Mouse (Mus musculus): ENCODE results near the gene Islr. TPM values are rescaled to one million over a fixed set of nuclear protein-coding genes. Genes with fewer than 3 reads are reported as not detected.
A peak's percentile ranks its signal among the peaks of the same experiment; 100 is the strongest.

The Islr gene
- polyA plus RNA-seq, 1 experiment from 2014 or later = 11.5 TPM

DNA sequence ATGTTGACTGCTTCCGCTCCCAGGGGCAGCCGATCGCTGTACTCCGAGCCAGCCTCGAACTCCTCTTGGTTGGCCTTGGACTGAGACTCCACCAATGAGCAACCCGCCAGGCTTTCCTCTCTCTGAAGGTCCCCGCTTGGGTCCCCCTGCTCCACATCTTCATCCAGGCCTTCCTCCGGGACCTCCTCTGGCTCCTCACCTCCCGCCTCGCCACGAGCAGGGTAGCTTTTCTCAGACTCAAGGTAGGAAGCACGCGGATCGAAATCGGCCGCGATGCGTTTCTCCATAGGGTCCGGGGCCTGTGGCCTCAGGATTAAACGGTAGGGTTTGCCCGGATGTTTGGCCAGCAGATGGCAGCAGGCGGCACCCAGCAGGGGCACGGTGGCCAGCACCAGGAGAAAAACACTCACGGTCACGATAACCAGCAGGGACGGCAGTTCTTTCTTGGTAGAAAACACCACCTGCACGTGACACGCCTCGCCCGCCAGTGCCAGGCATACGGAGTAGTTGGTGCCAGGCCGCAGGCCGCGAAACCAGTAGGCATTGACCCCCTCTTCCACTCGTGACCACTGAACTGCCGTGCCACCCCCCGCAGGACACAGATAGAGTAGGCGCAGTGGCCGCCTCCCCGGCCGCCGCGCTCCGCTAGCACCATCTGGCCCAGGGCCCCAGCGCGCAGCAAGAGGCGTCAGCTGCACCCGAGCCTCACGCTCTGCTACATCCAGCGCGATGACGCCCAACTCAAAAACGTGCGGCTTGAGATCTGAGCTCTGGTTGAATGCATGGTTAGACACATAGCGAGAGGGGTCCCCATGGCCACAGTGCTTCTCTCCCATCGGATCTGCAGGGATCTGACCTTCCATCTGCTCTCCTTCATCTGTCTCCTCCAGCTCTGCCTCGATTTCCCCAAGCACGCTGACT, 6.1 kb downstream of the Islr start:
- peak; percentile 15 for DNase-seq (ENCODE audit: low spot score)

DNA sequence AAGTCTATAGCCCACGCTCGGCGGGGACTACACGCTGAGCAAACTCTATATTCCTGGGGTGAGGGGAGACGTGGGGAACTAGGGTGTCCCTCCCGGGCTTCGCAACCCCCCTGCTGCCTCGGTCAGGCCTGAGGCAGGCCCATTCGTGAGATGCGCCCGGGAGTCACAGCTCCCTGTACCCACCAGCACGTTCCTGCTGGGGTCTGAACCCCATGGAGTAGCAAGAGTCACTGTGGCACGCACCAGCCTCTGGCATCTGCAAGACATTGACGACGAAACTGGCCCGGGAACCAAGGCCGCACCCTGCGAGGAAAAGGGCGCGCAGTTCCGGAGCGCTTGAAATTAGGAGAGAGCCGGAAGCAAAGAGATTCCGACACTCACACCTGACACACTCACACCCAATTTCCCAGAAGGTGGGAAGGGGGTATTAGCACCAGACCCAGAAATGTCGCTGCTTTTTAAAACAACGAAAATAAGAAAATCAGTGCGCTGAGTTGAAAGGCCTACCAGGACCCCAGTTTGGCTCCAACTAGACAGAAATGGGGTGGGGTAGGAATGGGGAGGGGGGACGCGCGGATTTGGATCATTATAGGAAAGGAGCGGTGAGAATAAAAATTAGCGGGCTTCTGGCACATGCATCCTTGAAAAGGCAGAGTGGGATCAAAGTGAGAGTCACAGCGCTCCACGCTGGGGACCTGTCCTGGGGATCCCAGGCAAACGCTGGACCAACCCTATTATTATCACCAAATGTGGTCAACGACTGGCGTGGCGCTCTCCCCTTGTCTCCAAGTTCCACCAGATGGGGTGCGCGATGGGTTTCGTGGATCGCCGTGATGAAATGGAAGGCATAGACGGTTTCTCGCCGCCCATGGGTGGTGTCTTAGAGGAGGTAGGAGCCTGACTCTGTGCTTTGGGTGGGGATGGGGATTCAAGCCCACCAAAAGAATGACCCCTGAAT, 7.2 kb downstream of the Islr start:
- no peak for DNase-seq (ENCODE audit: low spot score)

DNA sequence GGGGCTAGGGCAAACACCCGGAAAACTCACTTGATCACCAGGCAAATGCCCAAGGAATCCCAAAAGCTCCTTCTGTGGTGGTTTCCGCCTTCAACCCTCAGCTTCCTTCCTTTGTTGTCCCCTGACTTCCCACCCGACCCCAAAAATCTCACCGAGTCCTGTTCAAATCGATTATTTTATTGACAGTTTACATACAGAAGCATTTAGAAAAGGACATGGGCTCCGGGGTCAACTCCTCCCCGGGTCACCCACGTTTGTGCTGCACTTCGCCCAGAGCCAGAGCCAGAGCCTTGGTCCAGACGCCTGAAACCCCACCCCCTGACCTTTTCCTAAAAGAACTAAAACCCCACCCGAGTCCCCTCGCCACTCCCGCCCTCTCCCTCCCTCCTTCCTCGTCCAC, 8.0 kb downstream of the Islr start:
- no peak for DNase-seq (ENCODE audit: low spot score)

DNA sequence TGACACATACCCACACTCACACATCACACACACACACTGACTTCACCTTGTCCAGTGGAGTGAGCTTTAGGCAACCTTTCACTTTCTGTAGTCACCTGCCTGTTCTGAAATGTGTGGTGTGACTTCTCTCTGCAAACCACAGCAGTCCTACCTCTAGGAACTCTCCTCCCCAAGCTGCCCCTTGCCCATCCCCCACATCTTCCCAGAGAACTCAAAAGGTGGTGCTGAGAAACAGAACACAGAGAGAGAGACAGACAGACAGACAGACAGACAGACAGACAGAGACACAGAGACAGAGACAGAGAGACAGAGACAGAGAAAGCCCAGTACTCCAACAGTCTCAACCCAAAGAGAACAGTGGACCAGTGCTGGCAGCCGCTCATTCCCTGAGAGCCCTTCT, 8.4 kb downstream of the Islr start:
- DNase-seq (ENCODE audit: low spot score) = no peak

DNA sequence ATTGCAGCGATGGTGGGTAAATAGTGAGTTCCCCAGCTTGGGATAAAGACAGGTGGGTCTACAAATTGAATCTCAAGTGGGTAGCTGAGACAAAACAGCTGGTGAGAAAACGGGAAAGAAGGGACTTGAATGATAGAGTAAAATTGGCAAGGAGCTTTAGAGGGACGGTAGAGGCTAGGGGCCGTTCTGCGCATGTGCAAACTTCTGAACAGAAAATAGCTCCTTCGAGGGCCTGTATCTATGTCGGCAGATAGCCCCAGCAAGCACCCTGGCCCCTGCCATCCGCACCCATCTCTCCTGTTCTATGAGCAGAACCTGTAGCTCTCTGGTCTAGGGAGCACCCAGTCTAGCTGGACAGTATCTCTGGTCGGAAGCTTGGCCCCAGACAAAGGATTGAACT, 9.9 kb downstream of the Islr start:
- DNase-seq (ENCODE audit: low spot score) = no peak

DNA sequence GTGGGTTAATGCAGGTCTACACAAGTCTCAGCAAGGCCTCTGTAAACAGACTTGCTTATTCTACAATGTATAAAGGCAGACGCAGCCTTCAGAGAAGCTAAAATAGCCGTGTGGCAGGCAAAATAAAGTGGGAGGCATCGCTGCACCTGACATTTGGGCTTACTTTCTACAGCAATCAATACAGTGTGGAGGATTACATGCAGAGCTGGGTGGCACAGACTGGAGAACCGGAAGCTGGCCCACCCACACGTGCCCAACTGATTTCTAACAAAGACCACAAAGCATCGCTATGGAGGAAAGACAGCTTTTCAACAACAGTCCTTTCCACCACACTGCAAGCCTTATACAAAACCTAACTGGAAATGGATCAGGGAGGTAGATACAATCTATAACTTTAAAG, 19.6 kb downstream of the Islr start:
- DNase-seq (ENCODE audit: low spot score) = no peak

DNA sequence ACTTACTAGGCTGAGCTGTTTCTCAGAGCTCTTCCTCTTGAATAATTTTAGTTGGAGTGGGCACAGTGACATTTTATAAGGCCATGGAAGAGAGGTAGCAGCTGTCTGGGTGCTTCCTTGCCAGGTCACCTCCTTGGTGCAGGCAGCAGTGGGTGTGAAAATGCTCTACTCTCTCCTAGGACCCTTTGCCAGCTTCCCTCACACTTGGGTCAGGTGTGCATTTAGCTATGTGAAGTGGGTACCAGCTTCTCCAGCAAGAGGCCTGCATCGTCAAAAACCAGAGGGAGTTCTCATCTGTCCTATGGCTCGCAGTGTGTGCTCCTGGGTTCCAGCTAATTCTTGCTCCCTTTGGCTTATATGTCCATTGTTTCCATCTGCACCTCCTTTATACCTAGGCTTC, 24.7 kb downstream of the Islr start:
- DNase-seq (ENCODE audit: low spot score) = no peak

DNA sequence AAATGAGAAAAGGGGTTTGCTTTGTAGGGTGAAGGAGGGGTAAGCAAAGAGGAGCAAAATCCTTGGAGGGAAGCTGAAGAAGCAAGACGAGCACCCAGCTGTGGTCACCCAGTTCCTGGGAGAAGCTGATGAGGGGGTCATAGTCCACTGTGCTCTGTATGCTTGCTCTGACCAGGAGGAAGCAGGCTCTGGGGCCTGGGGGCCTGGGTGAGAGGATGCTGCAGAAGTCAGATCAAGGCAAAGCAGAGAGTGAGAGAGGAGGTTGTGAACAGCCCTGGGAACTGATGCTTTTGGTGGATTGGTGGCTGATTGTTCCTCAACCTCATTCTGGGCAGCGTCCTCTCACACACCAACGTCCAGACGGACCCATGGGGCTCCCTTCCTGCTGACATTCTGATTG, 26.9 kb downstream of the Islr start:
- DNase-seq (ENCODE audit: low spot score) = no peak

DNA sequence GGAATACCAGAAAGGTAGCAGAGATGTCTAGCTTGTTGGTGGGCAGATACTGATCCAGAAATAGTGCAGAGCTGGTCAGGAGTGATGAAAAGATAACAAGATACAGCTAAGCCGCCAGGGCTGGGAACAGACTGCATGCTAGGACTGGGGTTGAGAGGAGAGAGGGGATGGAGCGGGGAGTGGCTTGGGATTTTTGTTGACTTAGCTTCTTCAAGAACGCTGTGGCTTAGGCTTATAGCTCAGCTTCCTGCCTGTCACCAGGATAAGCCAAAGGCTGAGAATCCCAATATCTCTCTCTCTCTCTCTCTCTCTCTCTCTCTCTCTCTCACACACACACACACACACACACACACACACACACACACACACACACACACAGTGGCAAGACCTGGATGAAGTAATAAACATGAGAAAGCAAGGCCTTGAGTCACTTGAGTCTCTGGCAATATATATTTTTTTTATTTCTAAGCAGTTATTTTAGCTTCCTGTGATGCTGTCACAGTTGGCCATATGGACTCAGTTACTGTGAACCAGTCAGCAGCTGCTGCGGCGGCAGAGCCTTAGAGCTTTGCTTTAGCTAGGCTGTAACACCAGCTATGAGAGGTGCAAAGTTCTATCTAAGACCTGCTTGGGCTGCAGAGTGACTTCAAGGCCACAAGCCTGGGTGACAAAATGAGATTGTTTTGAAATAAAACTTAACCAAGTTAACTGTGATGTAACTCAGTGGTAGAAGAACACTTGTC, 28.2 kb downstream of the Islr start:
- DNase-seq (ENCODE audit: low spot score) = no peak

DNA sequence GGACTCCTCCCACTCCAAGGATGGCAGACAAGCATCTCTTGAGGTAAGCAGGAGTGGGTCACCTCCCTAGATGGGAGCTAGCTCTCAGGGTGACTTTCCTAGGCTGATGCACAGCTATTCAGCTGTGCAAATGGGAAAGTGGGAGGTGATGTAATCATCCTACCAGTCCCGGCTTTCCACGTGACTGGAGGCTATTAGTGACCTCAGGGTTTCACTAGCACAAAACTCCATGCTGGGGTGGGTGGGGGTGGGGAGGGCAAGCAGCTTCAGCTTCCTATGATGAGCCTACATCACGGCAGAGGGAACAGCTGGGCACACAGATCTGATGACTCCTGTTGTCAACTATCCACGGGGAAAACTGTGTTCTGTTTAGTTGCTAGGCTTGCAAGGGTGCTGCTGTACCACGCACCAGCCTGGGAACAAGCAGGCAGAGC, 29.3 kb downstream of the Islr start:
- DNase-seq (ENCODE audit: low spot score) = no peak

DNA sequence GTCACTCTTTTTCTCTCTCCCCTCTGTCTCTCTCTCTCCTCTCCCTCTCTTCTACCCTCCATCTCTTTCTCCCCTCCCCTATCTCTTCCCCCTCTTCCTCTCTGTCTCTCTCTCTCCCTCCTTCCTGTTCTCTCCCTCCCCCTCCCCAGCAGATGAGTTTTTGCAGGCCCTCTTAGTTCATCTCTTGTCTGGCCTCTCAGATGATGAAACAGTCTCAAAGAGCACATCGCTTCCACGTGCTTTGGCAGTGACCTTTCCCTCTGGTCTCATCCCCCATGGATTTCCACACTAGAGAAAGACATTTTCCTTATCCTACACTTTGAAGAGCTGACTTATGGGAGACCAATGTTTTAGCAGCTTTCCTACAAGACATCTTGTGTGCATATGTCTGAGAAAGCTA, 31.2 kb downstream of the Islr start:
- no peak for DNase-seq (ENCODE audit: low spot score)

DNA sequence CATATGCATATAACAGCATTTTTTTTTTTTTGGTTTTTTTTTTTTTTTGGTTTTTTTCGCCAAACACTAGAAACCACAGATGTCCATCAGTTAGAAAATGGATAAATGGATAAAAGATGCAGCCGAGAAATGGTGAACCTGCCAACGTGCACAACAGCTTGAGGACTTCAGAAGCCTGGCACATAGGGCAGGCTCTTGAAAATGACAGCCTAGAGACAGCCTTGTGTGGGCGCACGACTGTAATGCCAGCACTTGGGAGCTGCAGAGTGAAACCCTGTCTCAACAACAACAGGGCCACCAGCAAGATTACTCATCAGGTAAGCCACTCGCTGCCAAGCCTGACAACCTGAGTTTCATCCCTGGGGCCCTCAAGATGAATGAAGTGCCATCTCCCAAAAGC, 34.7 kb downstream of the Islr start:
- DNase-seq (ENCODE audit: low spot score) = no peak

DNA sequence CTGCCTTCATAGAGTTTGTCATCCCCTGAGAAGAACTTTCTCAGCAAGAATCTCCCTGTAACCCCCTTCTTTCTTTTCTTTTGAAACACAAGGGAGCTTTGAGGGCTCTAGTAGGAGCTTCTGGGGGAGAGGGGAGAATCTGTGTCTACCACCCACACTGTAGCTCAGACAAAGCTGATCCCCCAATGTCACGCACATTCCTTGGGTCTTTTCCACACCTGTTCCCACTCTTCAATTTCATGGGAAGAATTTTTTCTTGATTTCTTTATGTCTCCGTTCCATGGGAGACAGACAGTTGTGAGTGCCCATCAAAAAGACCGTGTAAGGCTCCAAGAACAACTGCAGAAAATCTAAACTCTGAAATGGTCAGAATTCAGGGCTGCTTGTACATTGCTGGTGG, 35.2 kb downstream of the Islr start:
- DNase-seq (ENCODE audit: low spot score) = no peak

DNA sequence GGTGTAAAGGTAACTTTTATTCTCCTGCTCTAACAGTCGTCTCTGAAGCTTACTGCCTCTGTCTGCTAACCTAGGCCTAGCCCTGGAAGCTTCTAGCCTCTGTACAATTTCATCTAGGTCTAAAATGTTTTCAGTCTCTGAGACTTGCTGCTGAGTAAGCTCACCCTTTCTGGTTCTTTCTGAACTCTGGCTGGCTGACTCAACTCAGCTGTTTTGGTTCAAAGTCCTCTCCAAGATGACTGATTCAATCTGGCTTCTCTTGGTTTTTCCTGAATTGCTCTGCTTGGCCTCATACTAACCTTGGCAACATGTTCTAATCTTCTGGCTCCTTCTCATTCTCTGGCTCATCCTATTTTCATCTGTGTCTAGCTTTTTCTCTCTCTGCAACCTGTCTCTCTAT, 38.3 kb downstream of the Islr start:
- no peak for DNase-seq (ENCODE audit: low spot score)

DNA sequence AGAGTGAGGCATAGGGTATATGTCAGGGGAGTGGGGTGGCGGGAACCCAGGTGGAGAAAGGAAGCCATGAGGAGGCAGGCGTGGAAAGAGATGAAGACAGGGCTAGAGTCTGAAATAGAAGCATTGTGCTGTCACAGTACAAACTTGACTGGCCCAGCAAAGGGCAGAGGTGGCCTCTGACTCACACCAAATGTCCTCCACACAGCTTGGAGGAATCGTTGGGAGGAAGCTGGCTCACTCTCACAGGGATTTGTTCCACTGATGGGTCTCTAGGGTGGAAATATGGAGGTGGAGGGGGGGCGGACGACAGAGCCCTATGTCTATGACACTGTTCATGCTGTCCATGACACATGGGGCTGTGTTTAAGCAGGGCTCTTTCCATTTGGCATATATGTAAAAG, 41.0 kb downstream of the Islr start:
- DNase-seq (ENCODE audit: low spot score) = no peak

DNA sequence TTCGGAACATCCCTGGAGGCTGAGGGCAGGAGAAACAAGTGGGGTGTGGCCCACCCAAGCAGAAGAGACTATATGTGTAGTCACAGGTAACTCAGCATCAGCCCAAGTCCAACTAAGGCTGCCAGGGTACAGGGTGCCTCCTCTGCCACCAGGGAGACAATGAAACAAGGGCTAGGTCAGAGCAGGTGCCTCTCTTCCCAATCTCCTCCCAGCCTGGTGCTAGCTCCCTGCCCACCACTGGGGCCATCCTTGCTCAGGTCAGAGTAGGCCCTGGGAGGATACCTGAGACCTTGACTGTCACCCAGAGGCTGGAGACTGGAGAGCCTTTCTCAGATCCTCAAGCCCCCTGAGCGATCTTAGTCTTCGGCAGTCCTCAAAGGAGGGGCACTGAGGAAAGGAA, 41.9 kb downstream of the Islr start:
- DNase-seq (ENCODE audit: low spot score) = no peak

DNA sequence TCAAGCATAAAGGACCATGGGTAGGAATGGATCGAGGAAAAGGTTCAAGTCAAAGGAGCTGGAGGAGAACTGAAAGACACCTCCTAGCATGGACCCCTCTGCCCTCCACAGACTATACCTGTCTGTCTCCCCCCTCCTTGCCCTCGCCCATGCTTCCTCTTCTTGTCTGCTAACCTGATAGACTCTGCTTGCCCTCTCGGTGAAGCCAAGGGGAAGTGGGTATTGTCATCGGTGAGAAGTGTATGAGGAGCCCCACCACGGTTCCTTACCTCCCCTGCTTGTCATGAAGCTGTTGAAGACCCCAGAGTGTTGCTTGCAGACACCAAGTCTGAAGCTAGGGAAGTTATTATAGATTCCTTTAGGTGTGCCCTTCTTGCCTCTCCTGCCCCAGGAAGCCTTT, 43.8 kb downstream of the Islr start:
- no peak for DNase-seq (ENCODE audit: low spot score)

DNA sequence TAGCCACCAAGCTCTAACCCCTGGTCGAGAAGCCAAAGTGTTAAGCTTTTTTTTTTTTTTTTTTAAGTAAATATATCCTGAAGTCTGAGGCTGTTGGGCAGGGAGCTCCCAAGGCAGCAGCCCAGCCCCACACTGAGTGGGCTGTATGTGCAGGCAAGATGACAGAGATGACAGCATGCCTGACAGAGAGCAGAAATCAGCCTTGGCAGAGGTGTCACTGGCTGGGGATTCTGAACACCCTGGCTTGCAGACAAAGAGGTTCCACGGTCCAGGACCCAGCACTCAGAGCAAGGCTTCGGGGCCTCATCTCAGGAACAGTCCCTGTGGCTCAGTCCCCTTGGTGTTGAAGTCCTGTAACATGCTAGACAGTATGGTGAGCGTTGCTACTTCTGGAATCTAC, 44.3 kb downstream of the Islr start:
- no peak for DNase-seq (ENCODE audit: low spot score)

DNA sequence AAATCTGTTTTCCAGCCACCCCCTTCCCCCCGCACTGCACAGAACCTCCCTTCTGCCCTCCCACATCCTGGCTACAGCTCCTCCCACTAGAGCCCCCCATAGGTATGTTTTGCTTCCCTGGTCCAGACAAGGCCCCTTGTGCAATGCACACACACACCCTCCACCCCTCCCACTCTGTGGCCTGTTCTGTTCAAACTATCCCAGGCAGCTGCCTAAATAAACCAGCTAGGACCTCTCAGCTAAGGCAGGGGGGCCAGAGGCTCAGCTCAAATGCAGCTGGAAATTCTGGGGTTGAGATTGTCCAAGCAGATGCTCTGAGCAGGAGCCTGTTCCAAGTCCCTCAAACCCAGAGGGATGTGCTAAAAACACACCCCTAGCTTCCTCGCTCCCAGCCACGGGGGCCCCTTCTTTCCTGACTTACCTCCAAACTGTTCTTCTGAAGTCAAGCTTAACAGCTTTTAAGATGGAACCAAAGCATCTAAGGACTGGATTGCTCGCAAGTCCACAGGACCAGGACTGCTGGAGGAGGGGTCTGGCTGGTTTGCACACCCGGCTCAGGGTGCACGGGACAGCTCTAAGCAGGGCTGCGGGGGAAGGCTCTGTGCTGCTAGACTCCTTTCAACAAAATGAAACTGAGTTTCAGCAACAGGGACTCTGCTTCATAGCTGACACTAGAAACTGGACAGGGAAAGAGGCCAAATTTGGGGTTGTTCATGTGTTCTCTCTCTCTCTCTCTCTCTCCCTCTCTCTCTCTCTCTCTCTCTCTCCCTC, 45.4 kb downstream of the Islr start:
- peak; percentile 16 for DNase-seq (ENCODE audit: low spot score)

DNA sequence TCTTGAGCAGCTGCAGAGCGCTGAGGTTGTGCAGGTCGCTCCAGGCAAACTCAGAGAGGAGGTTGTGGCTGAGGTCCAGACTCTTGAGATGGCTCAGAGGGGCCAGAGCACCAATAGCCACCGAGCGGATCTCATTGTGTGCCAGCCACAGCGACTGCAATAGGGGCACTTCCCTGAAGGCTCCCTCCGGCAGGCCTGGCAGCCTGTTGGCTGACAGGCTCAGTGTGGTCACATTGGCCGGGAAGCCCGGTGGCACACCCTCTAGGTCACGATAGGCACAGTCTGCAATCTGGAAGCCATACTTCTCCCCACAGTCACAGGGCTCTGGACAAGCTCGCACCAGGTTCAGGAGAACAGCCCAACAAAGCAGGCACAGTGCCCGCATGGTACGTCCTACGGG, 46.3 kb downstream of the Islr start:
- no peak for DNase-seq (ENCODE audit: low spot score)
